In genomic region chr17:88251949-88252521, GRCm38 (mm10) we compare ENCODE assay signal across 8 mouse cellular contexts.
A peak's percentile ranks its signal among the peaks of the same experiment; 100 is the strongest.
DNase-seq lines count a peak whose midpoint lies in the region; ATAC-seq and TF ChIP-seq lines count a peak whose summit lies in the region.

No protein-coding gene starts in this region.

- 9% methylated on average over 17 of the region's 17 CpGs for WGBS in heart, adult 2 months
- 15% methylated on average over 17 of the region's 17 CpGs for whole genome bisulfite sequencing in midbrain, embryonic 16.5 days
- 14% methylated on average over 17 of the region's 17 CpGs for WGBS in stomach, embryonic 14.5 days

- peak; percentile 37 for ATAC-seq in midbrain, embryonic 16.5 days
- no peak for ATAC-seq in stomach, embryonic 14.5 days (ENCODE audit: insufficient number of reproducible peaks, insufficient read depth, low FRiP score, low read depth)

- H3K27ac ChIP-seq in heart, adult 2 months, result no peak overlapping the region
- no peak overlapping the region for H3K27ac ChIP-seq in midbrain, embryonic 16.5 days (ENCODE audit: low read length)
- no peak overlapping the region for H3K27ac ChIP-seq in stomach, embryonic 14.5 days (ENCODE audit: low read length)

- no peaks in the 10 kb centered on the region for H3K9me3 ChIP-seq in midbrain, embryonic 16.5 days (replicated peaks; ENCODE audit: control insufficient read depth, low read length, poor library complexity, severe bottlenecking)
- H3K9me3 ChIP-seq in stomach, embryonic 14.5 days (ENCODE audit: control insufficient read depth, low read depth, low read length), result no peaks in the 10 kb centered on the region

- peak overlapping the region; percentile 45 for H3K4me2 ChIP-seq in midbrain, embryonic 16.5 days (ENCODE audit: low read length)
- peak overlapping the region; percentile 32; the same call in 1 of the 2 replicates for H3K4me2 ChIP-seq in stomach, embryonic 14.5 days (replicated peaks; ENCODE audit: low read depth, low read length)

- peak; percentile 48 for DNase-seq in urinary bladder, postnatal 14 days (ENCODE audit: low spot score)
- DNase-seq in urinary bladder, adult 2 months (ENCODE audit: low spot score), result no peak
- DNase-seq in embryo, embryonic 10 days (ENCODE audit: low spot score), result peak; percentile 89
- DNase-seq in heart, adult 2 months, result peak; percentile 65 to 75
- DNase-seq in kidney, adult 18-20 months, result peak; percentile 58
- peak; percentile 44 for DNase-seq in liver

- TF ChIP-seq EP300 in heart, adult 2 months (IDR thresholded peaks at IDR 0.05; ENCODE audit: insufficient read depth, low read depth, low read length), result peak; percentile 36; the same call in 1 of the 2 replicates

- TF ChIP-seq CTCF in heart, adult 2 months (IDR thresholded peaks at IDR 0.05), result peak; percentile 98

- H3K27me3 ChIP-seq in heart, adult 2 months (ENCODE audit: control insufficient read depth, insufficient read depth, low read length), result no peaks in the 10 kb centered on the region
- H3K27me3 ChIP-seq in midbrain, embryonic 16.5 days (ENCODE audit: control insufficient read depth, insufficient read depth, low read depth, low read length), result no peaks in the 10 kb centered on the region
- H3K27me3 ChIP-seq in stomach, embryonic 14.5 days (ENCODE audit: control insufficient read depth, insufficient read depth, low read length), result no peaks in the 10 kb centered on the region

- no peaks in the 10 kb centered on the region for H3K36me3 ChIP-seq in heart, adult 2 months (ENCODE audit: control insufficient read depth, insufficient read depth, low read length)
- no peaks in the 10 kb centered on the region for H3K36me3 ChIP-seq in midbrain, embryonic 16.5 days (ENCODE audit: control insufficient read depth, insufficient read depth, low read length)
- no peaks in the 10 kb centered on the region for H3K36me3 ChIP-seq in stomach, embryonic 14.5 days (ENCODE audit: control insufficient read depth, insufficient read depth, low read length)

- H3K4me1 ChIP-seq in heart, adult 2 months (ENCODE audit: control insufficient read depth, insufficient read depth, low read length), result peaks cover 2% of the 10 kb centered on the region; the same call in 1 of the 2 replicates
- peaks cover 3% of the 10 kb centered on the region for H3K4me1 ChIP-seq in midbrain, embryonic 16.5 days (ENCODE audit: control insufficient read depth, insufficient read depth, low read length)
- H3K4me1 ChIP-seq in stomach, embryonic 14.5 days (ENCODE audit: control insufficient read depth, insufficient read depth, low read length), result 0 out of 2 replicates have a peak, but pooled peaks cover 4% of the 10 kb centered on the region

- H3K4me3 ChIP-seq in heart, adult 2 months, result peak overlapping the region; percentile 33
- H3K4me3 ChIP-seq in midbrain, embryonic 16.5 days (ENCODE audit: low read depth, low read length), result peak overlapping the region; percentile 24
- no peak overlapping the region; the same call in 1 of the 2 replicates for H3K4me3 ChIP-seq in stomach, embryonic 14.5 days (ENCODE audit: low read depth, low read length)

- intact Hi-C loops in heart, adult 2 months (cut with DNase I), result loop anchor here (1.0 to 5.0 kb wide), 2 partner anchors 227 to 275 kb away; partner anchors contain the start of gene Msh6

- H3K79me2 ChIP-seq in heart, adult 2 months (replicated peaks; ENCODE audit: control insufficient read depth, insufficient read depth, low read length), result no peaks in the 10 kb centered on the region

- peak overlapping the region; percentile 45 for H3K9ac ChIP-seq in heart, adult 2 months (ENCODE audit: low read depth, low read length)
- no peak overlapping the region for H3K9ac ChIP-seq in midbrain, embryonic 16.5 days (ENCODE audit: low read depth, low read length)
- H3K9ac ChIP-seq in stomach, embryonic 14.5 days (replicated peaks; ENCODE audit: low read depth, low read length), result no peak overlapping the region

- no peak for TF ChIP-seq POLR2A in heart, adult 2 months (IDR thresholded peaks at IDR 0.05; ENCODE audit: insufficient read depth, low read depth, low read length)
